ENCODE assay signal across 8 mouse cellular contexts in genomic region chr2:160366980-160367338, GRCm38 (mm10). TPM values are rescaled to one million over a fixed set of nuclear protein-coding genes. Genes with fewer than 3 reads are reported as not detected.
DNase-seq lines count a peak whose midpoint lies in the region; ATAC-seq and TF ChIP-seq lines count a peak whose summit lies in the region.

Gene Mafb (minus strand): TSS chr2:160367065.

- intact Hi-C loops in left cerebral cortex, adult 2 months (cut with DNase I) = loop anchor here (5.0 kb wide), 4 partner anchors 210 to 925 kb away; no protein-coding TSS in a partner anchor

- peaks cover 66% of the 10 kb centered on the region for H3K27me3 ChIP-seq in hindbrain, postnatal 0 days (ENCODE audit: insufficient read depth, low read length)

- DNase-seq in cerebellum, postnatal 4 days (ENCODE audit: low spot score in 2 of 2) = peak; percentile 66 to 80
- DNase-seq in gastrocnemius, adult 8-10 months (ENCODE audit: low spot score in 2 of 2) = peak; percentile 96 to 97
- peak; percentile 91 for DNase-seq in hindbrain, postnatal 0 days (ENCODE audit: low spot score)
- DNase-seq in left cerebral cortex, adult 2 months (ENCODE audit: extremely low spot score in 1 of 2, low spot score in 2 of 2) = peak; percentile 84 to 88
- DNase-seq in lung, postnatal 4 days = peak; percentile 91 to 98
- DNase-seq in retina, postnatal 1 day = peak; percentile 95
- DNase-seq in urinary bladder, adult 18-20 months (ENCODE audit: low spot score in 2 of 2) = peak; percentile 92

- 2% methylated on average over 33 of the region's 37 CpGs for WGBS in hindbrain, postnatal 0 days

- H3K36me3 ChIP-seq in hindbrain, postnatal 0 days (ENCODE audit: insufficient read depth, low read length) = no peaks in the 10 kb centered on the region

- H3K4me3 ChIP-seq in hindbrain, postnatal 0 days (ENCODE audit: low read length) = peak within 1 kb of the TSS; percentile 52
- H3K4me3 ChIP-seq in left cerebral cortex, adult 2 months = peak within 1 kb of the TSS; percentile 60

- no peaks in the 10 kb centered on the region for H3K9me3 ChIP-seq in hindbrain, postnatal 0 days (ENCODE audit: low read length)

- H3K27ac ChIP-seq in hindbrain, postnatal 0 days = peak within 1 kb of the TSS; percentile 71; the same call in 1 of the 2 replicates
- peak within 1 kb of the TSS; percentile 76 for H3K27ac ChIP-seq in left cerebral cortex, adult 2 months

- peak; percentile 43 for ATAC-seq in activated CD4-positive, CD25-positive, alpha-beta regulatory T cell, adult 4 months
- peak; percentile 91 for ATAC-seq in hindbrain, postnatal 0 days

- H3K4me1 ChIP-seq in hindbrain, postnatal 0 days (ENCODE audit: insufficient read depth, low read length) = peaks cover 2% of the 10 kb centered on the region; the same call in 1 of the 2 replicates

- H3K9ac ChIP-seq in hindbrain, postnatal 0 days (replicated peaks; ENCODE audit: low read length) = peak within 1 kb of the TSS; percentile 58

- TF ChIP-seq CTCF in hindbrain, postnatal 0 days (IDR thresholded peaks at IDR 0.05; ENCODE audit: low read depth) = no peak
- no peak; the same call in 1 of the 2 replicates for TF ChIP-seq CTCF in left cerebral cortex, adult 2 months (IDR thresholded peaks at IDR 0.05)

- peak within 1 kb of the TSS; percentile 91 for H3K4me2 ChIP-seq in hindbrain, postnatal 0 days (ENCODE audit: low read depth, low read length)

RNA-seq across cellular contexts. Expression of gene Mafb, which starts in this region (rescaled TPM):
- not detected for polyA plus RNA-seq in activated CD4-positive, CD25-positive, alpha-beta regulatory T cell, adult 4 months (2017; shearing (Covaris generic))
- 10 to 100 TPM in 3 of 4 experiments, 1 to 10 TPM in 1; 9.1 to 25.8 (median 17.9) TPM for total RNA-seq in gastrocnemius, adult 8-10 months (2022)
- total RNA-seq in hindbrain, postnatal 0 days (2014; rRNA removed) = 12.4 and 19.4 TPM in 2 replicates
- polyA plus RNA-seq in hindbrain, postnatal 0 days (2015; fragmentation: Nextera tagmentation; extraction: Ambion mirVana) = 13.9 and 14.6 TPM in 2 replicates
- total RNA-seq in left cerebral cortex, adult 2 months (2021) = 10 to 100 TPM; 20.3 to 20.6 TPM

Comparison
In these comparisons a context has a peak if more than half of its experiments do, and no peak if none do; other contexts are left out.
1. Peak in every context shown above with its lines: DNase-seq, ATAC-seq, H3K4me3 ChIP-seq and H3K27ac ChIP-seq.
2. RNA of gene Mafb (polyA plus RNA-seq): 13.9 to 14.6 TPM in hindbrain, postnatal 0 days; not detected in activated CD4-positive, CD25-positive, alpha-beta regulatory T cell, adult 4 months; every median in the first group is over 10 times any median in the second.
3. Peak in ATAC-seq in activated CD4-positive, CD25-positive, alpha-beta regulatory T cell, adult 4 months; RNA of the gene not detected or under 1 TPM.